Mouse (Mus musculus) forebrain, embryonic 12.5 days (tissue): Measurements from ENCODE around the gene Ranbp17. TPM values are rescaled to one million over a fixed set of nuclear protein-coding genes. Genes with fewer than 3 reads are reported as not detected.

Source experiments
- ATAC-seq: fragments of 200-750 bp; cut with Nextera tagmentation; 2 replicates; pipeline ENCODE4 v1.8.0; 2017; ENCODE audit warnings: moderate TSS enrichment; ENCODE audit not compliant: low FRiP score
- H3K27ac ChIP-seq: fragments of 300-500 bp; sonication (generic); 2 replicates; pipeline ENCODE4 v1.5.1; 2016; ENCODE audit warnings: mild to moderate bottlenecking
- H3K27me3 ChIP-seq: fragments of 300-500 bp; sonication (generic); 2 replicates; pipeline ENCODE4 v1.6.1; 2016; ENCODE audit warnings: mild to moderate bottlenecking
- H3K36me3 ChIP-seq: fragments of 300-500 bp; sonication (generic); replicated peaks from 2 replicates; pipeline ENCODE4 v1.6.1; 2016; ENCODE audit warnings: mild to moderate bottlenecking
- H3K4me1 ChIP-seq: fragments of 300-500 bp; sonication (generic); 2 replicates; pipeline ENCODE4 v1.6.1; 2016
- H3K4me2 ChIP-seq: fragments of 300-500 bp; sonication (generic); 2 replicates; pipeline ENCODE4 v1.6.1; 2016; ENCODE audit warnings: mild to moderate bottlenecking, moderate library complexity
- H3K4me3 ChIP-seq: fragments of 300-500 bp; sonication (generic); replicated peaks from 2 replicates; pipeline ENCODE4 v1.5.1; 2016; ENCODE audit warnings: mild to moderate bottlenecking
- H3K9ac ChIP-seq: fragments of 300-500 bp; sonication (generic); 2 replicates; pipeline ENCODE4 v1.6.1; 2016; ENCODE audit warnings: mild to moderate bottlenecking
- H3K9me3 ChIP-seq: fragments of 300-500 bp; sonication (generic); 2 replicates; pipeline ENCODE4 v1.6.1; 2016
- WGBS: fragments of 180-500 bp; shearing (Covaris S2); methylation state at CpG from one replicate; pipeline ENCODE4 v1.1.7; 2016; 5-methylcytosine and 5-hydroxymethylcytosine counted together
- polyA plus RNA-seq: library from polyadenylated mRNA; unstranded; fragments of >200 nt; fragmentation: Nextera tagmentation; extraction: Ambion mirVana; gene quantifications from 2 replicates; pipeline ENCODE4 v1.2.1, GENCODE M21; 2016

Gene Ranbp17
- polyA plus RNA-seq, 1 experiment from 2014 or later: 12.7 TPM

DNA sequence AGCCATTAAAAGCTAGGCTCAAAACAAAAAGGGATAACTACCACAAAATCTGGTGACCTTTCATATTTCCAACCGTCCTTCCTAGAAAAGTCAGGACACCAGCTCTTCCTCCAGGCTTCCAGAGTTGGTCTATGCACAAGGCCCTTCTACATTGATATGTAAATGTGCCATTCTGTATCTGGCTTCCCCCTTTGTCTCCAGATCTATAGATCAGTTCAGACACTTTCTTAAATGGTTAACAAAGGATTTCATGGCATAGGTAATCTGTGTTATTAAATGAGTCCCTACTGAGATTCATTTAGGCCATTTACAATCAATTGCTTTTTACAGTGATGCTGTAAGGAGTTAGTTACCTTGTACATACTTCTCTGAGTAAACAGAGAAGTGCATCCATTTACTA, 333.7 kb downstream of the Ranbp17 start:
- no peak for ATAC-seq
- Histone ChIP-seq H3K4me1 (peaks cover 16% of the 10 kb centered on the region), H3K4me3 (no peak overlapping the region), H3K36me3 (no peaks in the 10 kb centered on the region), H3K9ac (no peak overlapping the region), H3K27ac (no peak overlapping the region), H3K27me3 (peaks cover 42% of the 10 kb centered on the region), H3K4me2 (no peak overlapping the region), H3K9me3 (no peaks in the 10 kb centered on the region)
- 10% methylated on average over 1 of the region's 1 CpGs for WGBS

DNA sequence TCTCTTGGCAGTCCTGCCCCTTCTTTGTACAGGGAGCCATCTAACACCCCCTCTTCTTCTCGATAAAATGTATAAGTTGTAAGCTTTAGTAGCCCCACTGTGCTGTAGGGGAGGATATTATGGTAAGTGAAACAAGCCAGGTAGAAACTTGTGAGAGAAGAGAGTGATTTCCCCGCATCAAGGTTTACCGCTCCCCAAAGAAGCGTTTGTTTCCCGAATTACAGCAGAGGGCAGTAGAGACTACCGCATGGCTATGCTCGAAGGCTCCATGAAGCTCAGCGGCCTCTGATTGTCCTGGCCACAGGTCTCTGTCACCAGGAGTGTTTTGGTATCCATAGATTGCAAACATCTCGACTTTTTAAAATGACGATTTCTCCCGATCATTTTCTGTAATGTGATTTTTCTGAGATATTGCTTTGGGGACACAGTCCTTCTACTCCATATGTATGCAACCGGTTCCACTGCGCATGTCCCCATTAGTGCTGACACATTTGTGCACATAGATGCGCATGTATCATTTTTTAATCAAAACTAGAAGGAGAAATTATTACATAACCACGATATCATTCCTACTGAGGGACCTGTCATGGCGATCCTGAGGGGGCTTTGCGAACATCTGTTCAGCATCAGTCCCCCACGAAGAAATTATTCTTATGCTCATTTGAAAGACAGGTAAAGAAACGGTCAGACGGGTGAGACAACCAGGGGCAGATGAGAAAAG, 336.9 kb downstream of the Ranbp17 start:
- H3K9ac ChIP-seq: no peak overlapping the region
- H3K27ac ChIP-seq: no peak overlapping the region
- H3K4me1 ChIP-seq: peaks cover 16% of the 10 kb centered on the region
- H3K27me3 ChIP-seq: peaks cover 41% of the 10 kb centered on the region
- H3K9me3 ChIP-seq: no peaks in the 10 kb centered on the region
- WGBS: 32% methylated on average over 20 of the region's 20 CpGs
- no peak overlapping the region for H3K4me3 ChIP-seq
- no peak overlapping the region for H3K4me2 ChIP-seq
- ATAC-seq: peak; percentile 49; the same call in 1 of the 2 replicates
- H3K36me3 ChIP-seq: no peaks in the 10 kb centered on the region

DNA sequence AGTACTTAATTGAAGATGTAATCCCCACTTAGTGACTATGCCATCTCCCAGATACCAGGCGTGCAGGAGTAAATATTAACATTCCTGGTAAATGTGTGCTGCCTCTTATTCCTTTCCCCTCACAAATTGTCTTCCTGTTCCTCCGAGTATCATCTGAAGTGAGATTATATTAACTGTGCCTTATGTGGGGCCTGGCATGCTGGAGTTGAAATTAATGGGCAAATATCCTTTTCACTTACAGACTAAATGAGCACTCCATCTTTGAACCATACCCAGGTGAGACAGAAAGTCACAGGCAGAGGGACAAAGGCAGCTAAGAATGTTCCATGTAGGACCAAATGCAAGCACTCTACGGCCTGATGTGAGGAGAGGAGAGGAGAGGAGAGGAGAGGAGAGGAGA, 337.8 kb downstream of the Ranbp17 start:
- 78% methylated on average over 2 of the region's 3 CpGs for WGBS
- no peak overlapping the region for H3K4me2 ChIP-seq
- no peak overlapping the region for H3K27ac ChIP-seq
- no peak for ATAC-seq
- no peak overlapping the region for H3K4me3 ChIP-seq
- H3K36me3 ChIP-seq: no peaks in the 10 kb centered on the region
- peaks cover 32% of the 10 kb centered on the region for H3K27me3 ChIP-seq
- no peaks in the 10 kb centered on the region for H3K9me3 ChIP-seq
- H3K4me1 ChIP-seq: peaks cover 10% of the 10 kb centered on the region
- H3K9ac ChIP-seq: no peak overlapping the region

DNA sequence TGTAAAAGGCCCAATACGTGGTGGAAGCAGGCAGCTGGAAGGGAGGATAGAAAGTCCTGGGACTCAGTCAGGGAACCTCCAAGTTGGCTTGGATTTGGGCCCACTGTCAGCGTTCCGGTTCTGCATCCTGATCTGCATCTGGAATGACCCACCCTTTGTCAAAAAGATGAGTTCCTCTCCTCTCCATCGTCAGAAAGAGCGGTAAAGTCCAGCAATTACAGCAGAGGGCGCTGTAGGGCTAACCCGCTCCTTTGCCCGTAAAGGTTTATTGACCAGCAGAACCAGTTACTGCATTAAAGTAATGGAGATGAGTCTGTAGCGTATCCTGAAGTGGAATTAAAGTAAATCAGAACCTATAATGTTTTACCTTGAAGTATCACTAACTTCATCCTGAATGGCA, 343.1 kb downstream of the Ranbp17 start:
- no peaks in the 10 kb centered on the region for H3K36me3 ChIP-seq
- no peak overlapping the region for H3K4me3 ChIP-seq
- H3K27ac ChIP-seq: no peak overlapping the region
- no peaks in the 10 kb centered on the region for H3K9me3 ChIP-seq
- peaks cover 10% of the 10 kb centered on the region; the same call in 1 of the 2 replicates for H3K27me3 ChIP-seq
- no peak overlapping the region for H3K4me2 ChIP-seq
- no peaks in the 10 kb centered on the region for H3K4me1 ChIP-seq
- H3K9ac ChIP-seq: no peak overlapping the region
- ATAC-seq: no peak
- WGBS: 12% methylated on average over 9 of the region's 9 CpGs

DNA sequence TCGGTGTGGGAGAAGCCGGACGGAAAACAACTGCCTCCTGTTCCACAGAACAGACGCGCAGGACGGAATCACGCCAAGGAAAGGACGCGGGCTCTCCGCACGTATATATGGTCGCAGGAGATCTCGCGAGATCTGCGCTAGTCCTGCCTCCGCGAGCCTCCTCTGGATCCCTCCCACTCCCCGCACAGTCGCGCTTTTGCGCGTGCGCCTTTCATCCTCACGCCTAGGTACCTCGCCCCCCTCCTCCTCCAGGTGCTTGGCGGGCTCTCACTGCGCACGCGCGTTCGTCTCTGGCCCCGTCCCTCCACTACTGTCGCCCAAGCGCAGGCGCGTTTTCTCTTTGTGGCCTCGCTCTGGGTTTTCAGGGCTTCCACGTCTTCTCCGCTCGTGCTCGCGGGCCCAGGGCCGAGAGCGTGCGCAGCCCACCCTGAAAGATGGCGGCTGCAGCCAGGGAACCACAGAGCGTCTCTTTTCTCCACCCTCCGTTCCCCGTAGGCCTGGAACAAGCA, 350.5 kb downstream of the Ranbp17 start, which contains the start of gene Npm1:
Npm1 (minus strand) TSS at position 209 of the 509 bp plus-strand sequence.
- Histone ChIP-seq H3K36me3 (peaks cover 34% of the 10 kb centered on the region), H3K4me1 (peaks cover 16% of the 10 kb centered on the region), H3K27ac (peak within 1 kb of the TSS; percentile 96), H3K9me3 (no peaks in the 10 kb centered on the region), H3K4me2 (peak within 1 kb of the TSS; percentile 83), H3K9ac (peak within 1 kb of the TSS; percentile 97), H3K4me3 (peak within 1 kb of the TSS; percentile 96), H3K27me3 (peaks cover 7% of the 10 kb centered on the region; the same call in 1 of the 2 replicates)
- ATAC-seq: peak; percentile 96
- 3% methylated on average over 48 of the region's 49 CpGs for WGBS

DNA sequence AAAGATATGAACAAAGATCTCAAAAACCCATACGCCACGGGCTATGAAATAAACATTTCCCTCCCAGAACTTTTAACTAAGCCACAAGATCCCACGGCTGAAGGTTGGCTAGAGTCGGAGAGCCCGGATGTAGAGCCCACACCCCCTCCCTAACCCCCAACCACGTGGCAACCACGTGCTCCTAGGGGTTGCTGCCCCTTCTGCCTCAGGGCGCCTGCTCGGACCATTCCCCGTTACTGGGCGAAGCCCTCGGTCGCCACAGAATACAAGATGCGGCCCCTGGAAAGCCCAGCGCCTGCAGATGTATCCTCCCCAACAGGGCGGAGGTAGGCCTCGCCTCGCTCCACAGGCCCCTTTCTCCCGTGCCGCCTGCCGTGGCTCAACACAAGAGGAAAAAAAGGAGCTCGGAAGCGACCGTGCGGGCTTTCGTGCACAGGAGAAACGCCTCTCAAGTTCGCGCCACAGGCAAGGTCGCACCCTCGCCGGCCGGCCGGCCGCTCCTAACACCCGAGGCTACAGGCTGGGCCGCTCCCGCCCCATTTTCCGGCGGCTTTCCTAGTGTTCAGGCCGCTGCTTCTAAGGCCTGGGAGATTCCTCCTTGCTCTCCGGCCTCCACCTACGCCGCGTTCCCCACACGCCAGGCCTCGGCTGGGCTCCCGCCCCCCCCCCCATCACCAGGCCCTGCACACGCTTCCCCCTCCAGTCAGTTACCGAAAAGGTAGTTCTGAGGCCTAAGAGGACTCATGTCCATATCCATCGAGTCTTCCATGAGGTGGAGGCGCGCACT, 351.1 kb downstream of the Ranbp17 start:
- Histone ChIP-seq H3K9ac (peak overlapping the region; percentile 97), H3K4me2 (peak overlapping the region; percentile 83), H3K4me3 (peak overlapping the region; percentile 96), H3K27me3 (peaks cover 4% of the 10 kb centered on the region; the same call in 1 of the 2 replicates), H3K27ac (peak overlapping the region; percentile 96), H3K4me1 (peaks cover 16% of the 10 kb centered on the region), H3K9me3 (no peaks in the 10 kb centered on the region), H3K36me3 (peaks cover 40% of the 10 kb centered on the region)
- peak; percentile 68 for ATAC-seq
- WGBS: 3% methylated on average over 50 of the region's 53 CpGs

Other genes starting within 250 kb of the Ranbp17 start
- 0.32 TPM in 1 of 2 replicates, not detected in the other for gene Gm12117, start 237.0 kb downstream of the Ranbp17 start, polyA plus RNA-seq
- 3.0 and 6.3 TPM in 2 replicates for gene Gabrp, start 65.2 kb upstream of the Ranbp17 start, polyA plus RNA-seq
- not detected in 2 replicates for gene D130052B06Rik, start 85.6 kb upstream of the Ranbp17 start, polyA plus RNA-seq